Mouse (Mus musculus) gastrocnemius, postnatal 25 days (tissue): Measurements from ENCODE around the gene Irs3. TPM values are rescaled to one million over a fixed set of nuclear protein-coding genes. Genes with fewer than 3 reads are reported as not detected.

Experiments used
- DNase-seq: peaks from one replicate; pipeline ENCODE4 v3.0.0; 2022
- total RNA-seq, 2 experiments: library from RNA; stranded (reverse); gene quantifications; 1 replicate in 1 of 2; 2 replicates in 1 of 2; pipeline ENCODE4 v1.2.3; 2021

The Irs3 gene
- total RNA-seq, 2 experiments from 2014 or later: 0.36 to 1.5 TPM

GRCm38 (mm10) chr5:137656977-137657376 lies 11.5 kb upstream of the Irs3 start:
- DNase-seq: peak; percentile 72

GRCm38 (mm10) chr5:137654746-137655145 lies 9.2 kb upstream of the Irs3 start:
- no peak for DNase-seq

GRCm38 (mm10) chr5:137653366-137653765 lies 7.9 kb upstream of the Irs3 start:
- no peak for DNase-seq

GRCm38 (mm10) chr5:137652474-137652873 lies 7.0 kb upstream of the Irs3 start:
- DNase-seq: peak; percentile 48

GRCm38 (mm10) chr5:137649669-137650571 lies 4.4 kb upstream of the Irs3 start:
- peak; percentile 42 for DNase-seq

GRCm38 (mm10) chr5:137649251-137649650 lies 3.7 kb upstream of the Irs3 start:
- no peak for DNase-seq

GRCm38 (mm10) chr5:137647827-137648601 lies 2.5 kb upstream of the Irs3 start:
- no peak for DNase-seq

GRCm38 (mm10) chr5:137645091-137645651 lies 343 bp downstream of the Irs3 start:
- DNase-seq: no peak

- no peak for DNase-seq
Measured at GRCm38 (mm10) chr5:137644484-137644883, 1.0 kb downstream of the Irs3 start.

GRCm38 (mm10) chr5:137642886-137643285 lies 2.6 kb downstream of the Irs3 start:
- DNase-seq: no peak

- DNase-seq: no peak
Measured at GRCm38 (mm10) chr5:137641054-137641453, 4.5 kb downstream of the Irs3 start, which contains the start of gene Sap25. TSS of gene Sap25 (plus strand) at chr5:137641334.

- no peak for DNase-seq
Measured at GRCm38 (mm10) chr5:137639472-137639871, 6.0 kb downstream of the Irs3 start.

- no peak for DNase-seq
Measured at GRCm38 (mm10) chr5:137633397-137634084, 12.0 kb downstream of the Irs3 start.

- DNase-seq: no peak
Measured at GRCm38 (mm10) chr5:137631591-137631990, 13.9 kb downstream of the Irs3 start.

- peak; percentile 55 for DNase-seq
Measured at GRCm38 (mm10) chr5:137631171-137631570, 14.3 kb downstream of the Irs3 start.

- peak; percentile 60 for DNase-seq
Measured at GRCm38 (mm10) chr5:137630602-137631001, 14.9 kb downstream of the Irs3 start.

- DNase-seq: no peak
Measured at GRCm38 (mm10) chr5:137629906-137630545, 15.5 kb downstream of the Irs3 start.

- DNase-seq: no peak
Measured at GRCm38 (mm10) chr5:137629306-137629721, 16.2 kb downstream of the Irs3 start.

- peak; percentile 100 for DNase-seq
Measured at GRCm38 (mm10) chr5:137628498-137629305, 16.8 kb downstream of the Irs3 start, which contains the start of the genes Fbxo24, Lrch4 and Gm20605. TSS of gene Fbxo24 (minus strand) at chr5:137629002. TSS of gene Lrch4 (plus strand) at chr5:137629121. TSS of gene Gm20605 (plus strand) at chr5:137629175.

- DNase-seq: no peak
Measured at GRCm38 (mm10) chr5:137627991-137628390, 17.5 kb downstream of the Irs3 start.
